Mouse (Mus musculus): ENCODE results near the gene Coa7. TPM values are rescaled to one million over a fixed set of nuclear protein-coding genes. Genes with fewer than 3 reads are reported as not detected.

Coa7 gene
- polyA plus RNA-seq, 1 experiment from 2014 or later: 50.1 TPM

DNA sequence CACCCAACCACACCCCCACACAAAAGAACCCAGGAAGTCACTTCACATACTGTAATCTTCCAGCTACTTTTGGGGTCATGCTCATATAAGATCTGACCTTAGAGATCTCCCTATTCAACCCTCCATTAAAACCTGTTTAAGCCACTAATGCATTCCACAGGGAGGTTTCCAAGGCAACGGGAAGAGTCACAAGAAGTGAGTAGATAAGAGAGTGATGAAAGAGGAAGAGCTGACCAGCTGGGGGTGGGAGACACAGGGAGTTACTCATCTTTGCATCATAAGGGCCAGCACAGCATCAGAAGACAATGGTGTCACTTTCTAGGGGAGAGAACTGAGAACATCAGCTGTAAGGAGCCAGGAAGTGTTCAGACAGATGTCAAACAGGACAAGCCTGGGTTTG, 52.2 kb downstream of the Coa7 start:
- H3K4me1 ChIP-seq (ENCODE audit: insufficient read depth): peaks cover 3% of the 10 kb centered on the region; the same call in 1 of the 2 replicates
- H3K4me2 ChIP-seq: no peak overlapping the region
- H3K36me3 ChIP-seq (ENCODE audit: insufficient read depth): no peaks in the 10 kb centered on the region
- ATAC-seq (ENCODE audit: insufficient read depth): no peak
- peak; percentile 21 for DNase-seq
- H3K4me3 ChIP-seq (ENCODE audit: low read depth, low read length): no peak overlapping the region
- TF ChIP-seq CTCF (IDR thresholded peaks at IDR 0.05; ENCODE audit: low read depth): no peak
- H3K27me3 ChIP-seq (ENCODE audit: insufficient read depth, low read length): peaks cover 25% of the 10 kb centered on the region
- H3K9ac ChIP-seq: no peak overlapping the region
- H3K9me3 ChIP-seq (ENCODE audit: low read depth, low read length): no peaks in the 10 kb centered on the region
- H3K27ac ChIP-seq (ENCODE audit: low read depth): no peak overlapping the region
- 3% methylated on average over 1 of the region's 1 CpGs for WGBS

- no peaks in the 10 kb centered on the region for H3K9me3 ChIP-seq (ENCODE audit: low read depth, low read length)
- peak; percentile 32; the same call in 1 of the 2 replicates for TF ChIP-seq CTCF (IDR thresholded peaks at IDR 0.05; ENCODE audit: low read depth)
- peaks cover 3% of the 10 kb centered on the region; the same call in 1 of the 2 replicates for H3K4me1 ChIP-seq (ENCODE audit: insufficient read depth)
- H3K36me3 ChIP-seq (ENCODE audit: insufficient read depth): no peaks in the 10 kb centered on the region
- peak within 1 kb of the TSS; percentile 42 for H3K4me3 ChIP-seq (ENCODE audit: low read depth, low read length)
- H3K9ac ChIP-seq: peak within 1 kb of the TSS; percentile 55
- WGBS: 3% methylated on average over 55 of the region's 55 CpGs
- H3K4me2 ChIP-seq: peak within 1 kb of the TSS; percentile 85
- DNase-seq: peak; percentile 52
- H3K27me3 ChIP-seq (ENCODE audit: insufficient read depth, low read length): peaks cover 25% of the 10 kb centered on the region
- ATAC-seq (ENCODE audit: insufficient read depth): no peak; the same call in 1 of the 2 replicates
- H3K27ac ChIP-seq (ENCODE audit: low read depth): no peak within 1 kb of the TSS
Measured at GRCm38 (mm10) chr4:108383183-108383714, 55.3 kb downstream of the Coa7 start, which contains the start of gene Shisal2a. TSS of gene Shisal2a (minus strand) at chr4:108383349.

DNA sequence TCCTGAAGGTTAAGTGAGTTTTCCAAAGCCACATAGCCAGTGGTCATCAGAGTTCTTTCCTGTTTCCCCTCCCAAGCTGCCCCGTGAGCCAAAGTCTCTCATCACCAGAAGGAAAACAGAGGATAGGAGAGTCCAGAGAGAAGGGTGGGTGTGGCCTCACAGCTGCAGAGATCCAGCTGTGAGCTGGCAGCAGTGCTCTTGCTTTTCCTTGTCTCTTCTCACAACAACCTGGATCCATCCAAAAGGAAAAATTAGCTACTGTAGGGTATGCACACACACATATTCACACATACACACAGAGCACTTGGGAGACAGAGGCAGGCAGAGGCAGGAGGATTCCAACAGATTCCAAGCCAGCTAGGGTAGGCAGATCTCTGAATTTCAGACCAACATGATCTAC, 58.1 kb downstream of the Coa7 start:
- H3K4me2 ChIP-seq: no peak overlapping the region
- no peaks in the 10 kb centered on the region for H3K36me3 ChIP-seq (ENCODE audit: insufficient read depth)
- no peaks in the 10 kb centered on the region for H3K9me3 ChIP-seq (ENCODE audit: low read depth, low read length)
- peaks cover 3% of the 10 kb centered on the region for H3K4me1 ChIP-seq (ENCODE audit: insufficient read depth)
- H3K9ac ChIP-seq: no peak overlapping the region
- 4% methylated on average over 1 of the region's 1 CpGs for WGBS
- no peak for TF ChIP-seq CTCF (IDR thresholded peaks at IDR 0.05; ENCODE audit: low read depth)
- H3K27me3 ChIP-seq (ENCODE audit: insufficient read depth, low read length): peaks cover 25% of the 10 kb centered on the region
- no peak for DNase-seq
- no peak overlapping the region for H3K4me3 ChIP-seq (ENCODE audit: low read depth, low read length)
- H3K27ac ChIP-seq (ENCODE audit: low read depth): no peak overlapping the region
- ATAC-seq (ENCODE audit: insufficient read depth): no peak

DNA sequence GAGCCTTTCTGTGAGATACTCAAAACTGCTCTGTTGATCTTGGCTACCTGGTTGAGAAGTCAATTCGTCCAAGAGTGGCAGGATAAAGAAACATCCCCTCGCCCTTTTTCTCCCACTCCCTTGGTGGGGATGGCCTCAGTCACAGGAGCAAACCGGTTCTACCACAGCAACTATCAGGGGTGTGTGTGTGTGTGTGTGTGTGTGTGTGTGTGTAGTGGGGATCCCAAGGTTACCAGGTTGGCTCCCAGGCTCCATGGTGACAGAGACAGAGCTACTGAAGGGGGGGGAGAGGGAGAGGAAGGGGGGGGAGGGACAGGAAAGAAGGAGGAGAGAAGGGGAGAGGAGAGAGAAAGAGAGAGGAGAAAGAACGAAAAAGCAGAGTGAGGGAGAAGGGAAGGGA, 59.2 kb downstream of the Coa7 start:
- DNase-seq (peak; percentile 27), ATAC-seq (ENCODE audit: insufficient read depth) (peak; percentile 53)
- Histone ChIP-seq H3K4me3 (ENCODE audit: low read depth, low read length) (peak overlapping the region; percentile 36; the same call in 1 of the 2 replicates), H3K36me3 (ENCODE audit: insufficient read depth) (no peaks in the 10 kb centered on the region), H3K4me2 (peak overlapping the region; percentile 74), H3K9me3 (ENCODE audit: low read depth, low read length) (no peaks in the 10 kb centered on the region), H3K27me3 (ENCODE audit: insufficient read depth, low read length) (peaks cover 22% of the 10 kb centered on the region), H3K9ac (no peak overlapping the region), H3K4me1 (ENCODE audit: insufficient read depth) (peaks cover 3% of the 10 kb centered on the region), H3K27ac (ENCODE audit: low read depth) (peak overlapping the region; percentile 90; the same call in 1 of the 2 replicates)
- 23% methylated on average over 4 of the region's 4 CpGs for WGBS
- TF ChIP-seq CTCF (IDR thresholded peaks at IDR 0.05; ENCODE audit: low read depth): no peak

DNA sequence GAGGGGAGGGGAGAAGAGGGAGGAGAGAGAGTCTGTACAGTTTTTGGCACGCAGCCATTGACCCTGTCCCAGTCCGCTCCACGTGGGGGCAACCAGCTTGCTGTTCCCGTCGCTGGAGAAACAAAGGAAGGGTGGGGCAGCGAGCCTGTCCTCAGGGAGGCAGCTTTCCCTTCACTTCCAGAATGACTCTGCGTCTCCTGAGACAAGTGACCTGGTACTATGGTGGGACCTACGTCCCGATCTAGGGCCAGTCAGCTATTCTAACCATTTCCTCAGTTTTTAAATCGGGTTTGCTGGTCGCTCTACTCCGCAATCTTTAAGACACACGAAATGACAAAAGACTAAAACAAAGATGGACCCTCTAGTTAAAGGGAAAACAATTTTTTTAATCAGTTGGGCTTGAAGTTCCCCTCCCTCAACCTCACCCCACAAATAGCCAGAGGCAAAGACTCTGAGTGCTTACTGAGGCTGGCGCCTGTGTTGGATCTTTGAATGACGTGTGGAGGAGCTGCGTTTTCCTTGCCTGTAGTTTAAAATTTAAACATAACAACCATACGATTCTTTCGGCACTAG, 59.8 kb downstream of the Coa7 start:
- Histone ChIP-seq H3K4me3 (ENCODE audit: low read depth, low read length) (peak overlapping the region; percentile 36), H3K36me3 (ENCODE audit: insufficient read depth) (no peaks in the 10 kb centered on the region), H3K9ac (peak overlapping the region; percentile 66), H3K27ac (ENCODE audit: low read depth) (peak overlapping the region; percentile 90), H3K4me2 (peak overlapping the region; percentile 74), H3K27me3 (ENCODE audit: insufficient read depth, low read length) (peaks cover 16% of the 10 kb centered on the region), H3K9me3 (ENCODE audit: low read depth, low read length) (no peaks in the 10 kb centered on the region), H3K4me1 (ENCODE audit: insufficient read depth) (peaks cover 3% of the 10 kb centered on the region)
- DNase-seq (peak; percentile 95), ATAC-seq (ENCODE audit: insufficient read depth) (peak; percentile 87)
- WGBS: 1% methylated on average over 18 of the region's 18 CpGs
- TF ChIP-seq CTCF (IDR thresholded peaks at IDR 0.05; ENCODE audit: low read depth): peak; percentile 51

GRCm38 (mm10) chr4:108388741-108389140, 60.8 kb downstream of the Coa7 start:
- Histone ChIP-seq H3K27ac (ENCODE audit: low read depth) (no peak overlapping the region), H3K4me1 (ENCODE audit: insufficient read depth) (peaks cover 3% of the 10 kb centered on the region; the same call in 1 of the 2 replicates), H3K36me3 (ENCODE audit: insufficient read depth) (no peaks in the 10 kb centered on the region), H3K27me3 (ENCODE audit: insufficient read depth, low read length) (peaks cover 7% of the 10 kb centered on the region; the same call in 1 of the 2 replicates), H3K9me3 (ENCODE audit: low read depth, low read length) (no peaks in the 10 kb centered on the region), H3K4me2 (peak overlapping the region; percentile 74; the same call in 1 of the 2 replicates), H3K9ac (no peak overlapping the region), H3K4me3 (ENCODE audit: low read depth, low read length) (no peak overlapping the region)
- ATAC-seq (ENCODE audit: insufficient read depth) (no peak), DNase-seq (no peak)
- no peak for TF ChIP-seq CTCF (IDR thresholded peaks at IDR 0.05; ENCODE audit: low read depth)
- WGBS: 77% methylated on average over 3 of the region's 3 CpGs

- Histone ChIP-seq H3K4me2 (no peak overlapping the region), H3K27me3 (ENCODE audit: insufficient read depth, low read length) (no peaks in the 10 kb centered on the region), H3K4me1 (ENCODE audit: insufficient read depth) (peaks cover 3% of the 10 kb centered on the region; the same call in 1 of the 2 replicates), H3K9me3 (ENCODE audit: low read depth, low read length) (no peaks in the 10 kb centered on the region), H3K27ac (ENCODE audit: low read depth) (no peak overlapping the region), H3K4me3 (ENCODE audit: low read depth, low read length) (no peak overlapping the region), H3K36me3 (ENCODE audit: insufficient read depth) (no peaks in the 10 kb centered on the region), H3K9ac (no peak overlapping the region)
- no peak for DNase-seq
- no peak for TF ChIP-seq CTCF (IDR thresholded peaks at IDR 0.05; ENCODE audit: low read depth)
- ATAC-seq (ENCODE audit: insufficient read depth): no peak
- WGBS: 63% methylated on average over 5 of the region's 5 CpGs
Measured at GRCm38 (mm10) chr4:108391124-108391523, 63.2 kb downstream of the Coa7 start.

Other genes with a start within 250 kb of the Coa7 start
- 3.5 TPM in 2 replicates for gene Podn, start 231.7 kb upstream of the Coa7 start, polyA plus RNA-seq (2014; fragmentation: Nextera tagmentation; extraction: Ambion mirVana)
- 239 and 248 TPM in 2 replicates for gene Scp2, start 183.1 kb upstream of the Coa7 start, polyA plus RNA-seq (2014; fragmentation: Nextera tagmentation; extraction: Ambion mirVana)
- 43.4 and 44.3 TPM in 2 replicates for gene Echdc2, start 162.7 kb upstream of the Coa7 start, polyA plus RNA-seq (2014; fragmentation: Nextera tagmentation; extraction: Ambion mirVana)
- gene Zyg11a, start 110.1 kb upstream of the Coa7 start, polyA plus RNA-seq (2014; fragmentation: Nextera tagmentation; extraction: Ambion mirVana): 0.11 and 0.20 TPM in 2 replicates
- gene Zyg11b, start 27.0 kb upstream of the Coa7 start, polyA plus RNA-seq (2014; fragmentation: Nextera tagmentation; extraction: Ambion mirVana): 16.5 and 16.6 TPM in 2 replicates
- gene Shisal2a, start 55.2 kb downstream of the Coa7 start, polyA plus RNA-seq (2014; fragmentation: Nextera tagmentation; extraction: Ambion mirVana): 0.34 TPM in 1 of 2 replicates, not detected in the other
- gene Gpx7, start 78.8 kb downstream of the Coa7 start, polyA plus RNA-seq (2014; fragmentation: Nextera tagmentation; extraction: Ambion mirVana): 70.3 and 82.4 TPM in 2 replicates
- 59.6 and 62.6 TPM in 2 replicates for gene Tut4, start 131.3 kb downstream of the Coa7 start, polyA plus RNA-seq (2014; fragmentation: Nextera tagmentation; extraction: Ambion mirVana)

All from lung, embryonic 14.5 days (tissue).